Mouse (Mus musculus) mouse embryonic stem cell (cell line): Measurements from ENCODE around the gene Kdm5b.

Experiments
- in situ Hi-C, 2 experiments: fragments of 300-500 bp; cut with MboI; formaldehyde crosslinking; loops; 1 replicate in 1 of 2; 3 replicates in 1 of 2; pipeline ENCODE4 v1.14.3; 2019 to 2020; ENCODE audit warnings: low sequenced_read_pairs in 2 of 2, low pct_unique_long_range_greater_than_20kb in 1 of 2, mixed read lengths in 1 of 2; ENCODE audit not compliant: unreplicated experiment in 1 of 2

Kdm5b gene

DNA sequence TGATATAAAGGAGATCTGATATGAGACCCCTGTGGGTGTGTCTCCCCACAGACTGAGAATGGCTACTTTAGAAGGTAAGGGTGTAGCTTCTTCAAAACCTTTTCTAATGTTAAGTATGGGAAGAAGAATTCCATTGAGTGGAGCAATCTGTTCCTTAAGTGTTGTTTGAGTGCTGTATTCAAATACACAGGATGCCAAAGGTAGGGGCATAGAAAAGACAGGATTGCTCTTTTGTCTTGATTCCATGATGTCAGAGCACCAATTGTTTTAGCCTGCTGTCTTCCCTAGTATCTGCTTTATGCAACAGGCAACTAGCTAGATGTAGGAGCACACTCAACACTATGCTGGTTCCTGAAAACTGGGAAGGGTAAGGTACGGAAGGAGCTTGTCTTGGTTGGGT is 24.9 kb upstream of the Kdm5b start:
- in situ Hi-C loops = no loop called here

DNA sequence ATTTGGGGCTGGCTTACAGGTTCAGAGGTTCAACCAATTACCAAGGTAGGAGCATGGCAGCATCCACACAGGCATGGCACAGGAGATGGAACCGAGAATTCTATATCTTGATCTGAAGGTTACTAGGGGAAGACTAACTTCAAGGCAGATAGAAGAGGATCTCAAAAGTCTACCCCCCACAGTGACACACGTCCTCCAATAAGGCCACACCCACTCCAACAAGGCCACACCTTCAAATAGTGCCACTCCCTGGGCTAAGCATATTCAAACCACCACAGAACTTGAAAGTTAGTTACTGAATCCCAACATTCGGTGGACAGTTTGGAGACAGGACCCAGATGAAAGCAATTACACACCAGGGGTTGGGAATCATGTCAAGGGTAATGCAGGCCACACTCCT is 24.5 kb upstream of the Kdm5b start:
- in situ Hi-C loops = no loop called here

DNA sequence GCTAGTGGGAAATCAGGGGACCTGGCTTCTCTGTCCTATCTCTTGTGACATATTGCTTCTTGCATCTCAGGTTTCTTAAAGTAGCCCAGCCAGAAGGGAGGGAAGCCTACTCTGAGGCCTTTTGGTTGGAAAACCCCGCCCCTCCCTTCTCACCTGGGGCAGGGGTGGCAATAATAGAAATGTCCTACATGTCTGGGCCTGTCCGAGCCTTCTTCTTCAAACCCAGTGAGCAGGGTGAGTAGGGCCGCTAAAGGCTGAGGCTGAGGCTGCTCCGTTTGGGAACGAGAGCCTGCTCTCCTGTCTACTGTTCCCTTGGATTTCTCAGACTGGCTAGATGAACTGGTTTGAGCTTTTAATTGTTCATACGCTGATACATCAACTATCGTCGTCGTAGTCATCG is 19.4 kb upstream of the Kdm5b start:
- in situ Hi-C loops = no loop called here

DNA sequence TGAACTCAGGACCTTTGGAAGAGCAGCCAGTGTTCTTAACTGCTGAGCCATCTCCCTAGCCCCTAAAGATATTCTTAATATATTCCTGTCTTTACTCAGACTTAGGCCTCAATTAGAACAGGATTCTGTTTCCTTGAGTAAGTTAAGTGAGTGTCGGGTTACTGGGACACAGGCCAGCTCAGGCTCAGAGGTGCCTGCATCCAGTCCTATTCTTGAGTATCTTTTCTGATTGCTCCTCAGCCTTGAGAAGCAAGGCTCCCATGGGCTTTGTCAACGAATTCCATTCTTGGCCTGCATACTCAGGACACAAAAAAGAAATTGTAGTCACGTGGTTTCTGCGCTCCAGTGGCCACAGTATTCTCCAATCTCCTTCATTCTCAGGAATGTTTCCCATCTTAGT is 11.7 kb upstream of the Kdm5b start:
- in situ Hi-C loops = no loop called here

DNA sequence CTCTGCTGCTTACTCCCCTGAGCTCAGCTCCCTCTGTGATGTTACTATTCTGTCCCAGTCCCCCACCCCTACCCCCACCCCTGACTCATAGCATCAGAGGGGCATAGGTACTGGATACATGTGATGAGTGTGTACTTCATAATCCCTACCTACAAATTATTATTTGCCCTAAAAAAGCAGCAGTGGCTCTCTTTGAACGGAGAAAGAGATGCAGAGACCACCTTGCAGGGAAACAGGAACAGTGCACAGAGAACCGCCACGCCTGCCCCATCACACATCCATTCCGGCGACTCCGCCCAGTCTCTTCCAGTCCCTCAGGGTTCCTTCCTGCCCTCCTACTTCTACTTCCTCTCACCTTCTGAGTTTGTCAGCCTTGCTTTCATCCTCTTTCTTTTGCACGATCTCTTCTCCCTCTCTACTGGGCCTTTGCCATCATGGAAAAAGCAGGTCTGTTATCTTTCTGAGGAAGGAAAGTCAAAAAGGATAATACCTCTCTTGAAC is 10.3 kb upstream of the Kdm5b start, which contains the start of gene Mgat4e:
Gene Mgat4e, minus strand, starts transcription at position 51 of the 501 bp plus-strand sequence.
- in situ Hi-C loops = loop anchor here in 1 of 2 experiments (25.0 kb wide), 1 partner anchor 887 kb away; the partner anchor contains the start of genes Gm38394 and Zbed6

DNA sequence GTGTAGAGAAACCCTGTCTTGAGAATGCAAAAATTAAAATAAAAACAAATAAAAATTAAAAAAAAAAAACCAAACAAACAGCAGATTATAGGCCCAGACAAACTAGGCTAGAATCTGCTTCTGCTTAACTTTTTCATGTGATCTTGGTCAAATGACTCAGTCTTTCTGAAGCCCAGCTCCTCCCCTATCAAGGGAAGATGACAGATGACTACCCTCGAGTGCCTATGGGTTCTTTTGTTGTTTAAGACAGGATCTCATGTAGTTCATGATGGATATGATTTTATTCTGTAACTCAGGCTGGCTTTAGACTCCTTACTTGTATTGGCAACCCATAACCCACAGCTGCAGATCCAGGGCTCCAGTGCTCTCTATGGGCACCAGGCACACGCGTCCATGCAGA is 8.1 kb upstream of the Kdm5b start:
- in situ Hi-C loops = loop anchor here in 1 of 2 experiments (25.0 kb wide), 1 partner anchor 890 kb away; the partner anchor contains the start of genes Gm38394 and Zbed6

DNA sequence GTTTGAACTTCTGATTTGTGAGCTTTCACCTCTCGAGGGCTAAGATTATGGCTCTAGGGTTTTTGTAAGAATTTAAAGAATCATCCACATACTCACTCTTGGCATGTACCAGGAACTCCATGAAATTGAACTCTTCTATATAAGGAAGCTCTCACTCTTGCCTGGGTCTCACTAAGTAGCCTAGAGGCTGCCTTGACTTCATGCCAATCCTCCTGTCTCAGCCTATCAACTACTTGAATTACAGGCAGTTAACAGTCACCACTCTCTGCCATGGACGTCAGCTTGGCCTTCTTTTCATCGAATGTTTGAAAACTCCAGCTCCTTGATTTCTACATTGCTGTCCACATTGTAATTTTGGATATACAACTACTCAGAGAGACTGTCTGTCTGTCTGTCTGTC is 7.6 kb upstream of the Kdm5b start:
- in situ Hi-C loops = loop anchor here in 1 of 2 experiments (25.0 kb wide), 1 partner anchor 890 kb away; the partner anchor contains the start of genes Gm38394 and Zbed6

DNA sequence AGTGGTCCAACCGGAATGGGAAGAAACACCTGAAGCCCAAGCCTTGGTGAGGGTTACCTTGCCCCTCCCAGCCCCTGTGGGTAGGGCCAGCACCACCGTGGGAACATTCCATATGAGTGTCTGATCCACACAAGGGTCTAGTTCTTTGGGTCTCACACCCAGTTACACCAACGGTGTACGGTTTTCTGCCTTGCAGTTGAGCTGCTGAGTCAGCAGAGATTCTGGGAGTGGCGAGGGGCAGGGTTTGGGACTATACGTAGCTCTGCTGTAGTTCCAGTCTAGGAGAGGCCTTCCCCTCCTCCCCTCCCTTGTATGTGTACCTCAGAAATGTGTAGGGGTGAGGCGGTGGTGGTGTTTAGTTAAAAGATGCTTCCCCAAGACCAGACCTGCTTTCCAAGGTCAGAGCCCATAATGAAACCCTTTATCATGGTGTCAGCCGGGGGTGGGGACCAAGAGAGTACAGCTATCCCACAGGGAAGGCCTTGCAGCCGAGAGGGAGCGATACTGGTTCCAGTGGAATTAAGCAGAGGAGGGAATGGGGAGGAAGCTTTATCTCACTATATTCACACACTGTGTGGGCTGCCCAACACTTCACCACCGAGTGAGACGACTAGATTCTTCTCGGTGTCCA is 4.6 kb upstream of the Kdm5b start:
- in situ Hi-C loops = loop anchor here in 1 of 2 experiments (25.0 kb wide), 1 partner anchor 893 kb away; the partner anchor contains the start of genes Gm38394 and Zbed6

DNA sequence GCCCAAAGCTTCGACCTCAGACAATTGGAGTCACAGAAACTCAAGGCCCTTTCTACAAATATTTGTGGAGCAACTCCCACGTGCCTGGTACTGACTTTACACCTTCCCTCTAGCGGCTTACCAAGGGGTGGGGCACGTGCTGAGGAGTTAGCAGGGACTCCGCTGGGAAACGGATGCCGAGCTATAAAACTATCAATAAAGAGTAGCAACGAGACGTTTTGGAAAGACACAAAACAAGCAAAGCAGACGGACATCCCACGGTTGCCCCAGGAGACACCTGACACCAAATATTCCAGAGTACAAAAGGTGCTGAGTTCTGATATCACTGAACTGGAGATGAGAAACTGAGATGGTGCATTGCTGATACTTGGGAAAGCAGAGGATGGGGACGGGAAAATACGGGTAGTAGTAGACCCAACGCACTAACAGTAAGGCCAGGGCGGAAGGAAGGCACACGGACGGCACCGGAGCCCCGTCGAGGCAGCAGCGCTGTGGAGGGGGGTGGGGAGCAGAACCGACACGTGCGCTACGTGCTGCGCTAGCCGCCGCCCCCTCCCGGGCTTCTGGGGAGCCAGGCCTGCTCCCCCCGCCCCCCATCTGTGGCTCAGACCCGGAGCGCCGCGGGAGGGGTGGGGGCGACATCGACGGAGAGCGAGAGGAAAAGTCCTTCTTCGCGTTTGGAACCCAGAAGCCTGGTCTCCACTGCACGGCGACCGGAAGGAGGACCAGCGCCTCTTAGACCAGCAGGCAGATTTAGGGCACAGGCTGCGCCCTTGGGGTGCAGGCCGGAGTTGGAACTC is 3.9 kb upstream of the Kdm5b start:
- in situ Hi-C loops = loop anchor here in 1 of 2 experiments (25.0 kb wide), 1 partner anchor 894 kb away; the partner anchor contains the start of genes Gm38394 and Zbed6

DNA sequence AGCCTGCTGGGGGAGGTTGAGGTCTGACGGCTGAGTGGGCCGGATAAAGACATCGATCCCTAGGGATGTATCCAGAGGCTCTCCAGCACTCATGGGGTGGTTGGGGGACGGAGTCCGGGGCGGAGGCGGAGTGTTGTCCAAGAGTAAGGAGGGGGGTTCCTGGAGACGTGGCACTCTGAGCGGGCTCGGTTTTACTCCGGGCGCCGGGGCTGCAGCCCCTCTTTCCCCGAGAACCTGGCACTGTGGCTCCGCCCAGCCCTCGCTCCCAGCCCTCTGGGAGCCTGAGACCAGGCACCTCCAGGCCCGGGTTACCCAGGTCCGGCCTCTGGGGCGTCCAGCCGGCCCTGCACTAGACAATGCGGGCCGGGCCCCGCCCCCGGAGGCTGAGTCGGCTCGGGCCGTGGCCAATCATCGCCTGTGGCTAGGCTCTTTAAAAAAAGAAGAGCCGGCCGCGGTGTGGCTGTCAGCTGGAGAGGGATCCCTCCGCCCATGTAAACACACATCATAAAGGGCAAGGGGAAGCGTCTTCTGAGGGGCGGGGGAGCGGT is 3.2 kb upstream of the Kdm5b start:
- in situ Hi-C loops = loop anchor here in 1 of 2 experiments (25.0 kb wide), 1 partner anchor 894 kb away; the partner anchor contains the start of genes Gm38394 and Zbed6

DNA sequence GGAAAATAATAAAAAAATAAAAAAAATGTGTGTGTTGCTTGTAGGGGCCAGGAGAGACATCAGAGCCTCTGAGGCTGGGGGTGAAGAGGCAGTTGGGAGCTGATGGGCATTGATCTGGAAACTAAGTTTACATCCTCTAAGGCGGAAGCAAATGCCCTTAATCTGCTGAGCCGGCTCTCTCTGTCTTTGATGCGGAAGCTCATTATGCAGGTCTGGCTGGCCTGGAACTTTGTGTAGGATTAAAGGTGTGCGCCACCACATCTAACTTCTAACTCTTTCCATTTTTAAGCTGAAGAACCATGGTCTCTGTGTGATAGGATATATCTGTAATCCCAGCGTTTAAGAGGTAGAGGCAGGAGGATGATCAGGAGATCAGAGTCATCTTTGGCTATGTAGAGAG is 1.5 kb upstream of the Kdm5b start:
- in situ Hi-C loops = loop anchor here in 1 of 2 experiments (25.0 kb wide), 1 partner anchor 896 kb away; the partner anchor contains the start of genes Gm38394 and Zbed6

DNA sequence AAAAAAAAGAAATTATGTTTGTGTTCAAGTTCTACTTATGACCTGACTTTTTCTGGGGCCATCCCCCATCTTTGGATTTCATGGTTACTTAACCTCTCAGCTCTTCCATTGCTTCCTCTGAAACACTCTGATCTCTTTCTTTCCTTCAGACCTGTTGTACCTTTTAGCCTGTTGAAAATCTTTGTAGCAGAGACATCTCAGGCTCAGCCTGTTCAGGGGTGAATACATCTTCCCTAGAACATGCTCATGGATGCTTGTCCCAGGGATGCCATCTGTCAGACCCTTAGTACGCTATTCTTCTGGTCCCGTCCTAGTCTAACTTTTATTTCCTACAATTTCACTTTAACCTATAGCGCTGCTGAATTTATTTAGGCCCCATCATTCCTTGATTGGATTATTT is 745 bp upstream of the Kdm5b start:
- in situ Hi-C loops = loop anchor here in 1 of 2 experiments (25.0 kb wide), 1 partner anchor 897 kb away; the partner anchor contains the start of genes Gm38394 and Zbed6

DNA sequence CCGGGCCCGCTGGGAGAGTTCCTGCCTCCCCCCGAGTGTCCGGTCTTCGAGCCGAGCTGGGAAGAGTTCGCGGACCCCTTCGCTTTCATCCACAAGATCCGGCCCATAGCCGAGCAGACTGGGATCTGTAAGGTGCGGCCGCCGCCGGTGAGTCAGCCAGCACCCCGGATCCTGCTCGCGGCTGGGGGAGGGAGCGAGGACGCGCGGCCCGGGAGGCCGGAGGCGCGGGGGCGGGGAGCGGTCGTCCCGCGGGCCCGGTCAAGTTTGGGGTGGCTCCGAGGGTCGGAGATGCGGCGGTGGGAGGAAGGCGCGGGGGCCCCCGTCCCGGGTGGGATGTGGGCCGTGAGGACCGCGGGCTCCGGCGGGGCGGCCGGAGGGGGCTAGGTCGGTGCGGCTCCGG is 425 bp downstream of the Kdm5b start:
- in situ Hi-C loops = loop anchor here in 1 of 2 experiments (25.0 kb wide), 1 partner anchor 898 kb away; the partner anchor contains the start of genes Gm38394 and Zbed6

DNA sequence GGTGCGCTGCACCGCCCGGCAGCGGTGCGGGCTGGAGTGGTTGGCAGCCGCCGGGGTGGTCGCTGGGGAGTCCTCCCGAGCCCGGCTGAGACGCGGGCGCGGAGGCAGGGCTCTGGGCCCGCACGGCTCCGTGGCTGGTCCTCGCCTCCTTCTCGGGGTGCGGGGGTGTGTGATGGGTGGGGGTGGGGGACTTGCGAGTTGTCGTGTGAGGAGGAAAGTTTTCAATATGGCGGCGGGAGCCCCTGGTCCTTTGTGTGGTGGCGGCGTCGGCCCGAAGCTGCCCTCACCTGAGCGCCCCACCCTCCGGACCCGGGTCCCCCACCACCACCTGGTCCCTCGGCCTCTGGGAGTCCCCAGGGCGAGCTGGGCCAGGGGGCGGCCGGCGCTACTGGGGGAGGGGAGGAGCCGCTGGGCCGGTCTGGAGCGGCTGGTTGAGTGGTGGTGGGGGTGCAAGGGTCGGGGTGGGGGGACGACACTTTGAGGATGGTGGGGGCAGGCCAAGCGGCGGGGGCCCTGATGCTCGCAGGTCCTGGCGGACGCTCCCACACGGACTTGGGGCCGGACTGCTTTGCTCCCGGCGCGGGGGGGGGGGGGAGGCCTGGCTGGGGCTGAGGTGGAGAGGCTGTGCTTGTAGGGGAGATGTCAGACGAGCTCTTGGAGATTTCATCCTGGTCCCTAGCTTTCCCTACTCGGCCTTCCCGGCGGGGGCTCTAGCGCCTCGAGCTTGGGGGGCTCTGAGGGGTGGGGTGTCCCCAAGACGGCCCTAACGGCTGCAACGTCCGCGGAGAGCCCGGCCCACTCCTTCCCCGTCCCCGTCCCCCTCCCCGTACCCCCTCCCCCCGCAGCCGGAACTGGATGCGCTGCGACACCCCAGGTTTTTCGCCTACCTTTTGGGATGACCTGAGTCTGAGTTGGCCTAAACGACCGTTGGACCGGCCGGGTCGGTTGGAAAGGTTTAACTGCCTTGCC is 1.1 kb downstream of the Kdm5b start:
- in situ Hi-C loops = loop anchor here in 1 of 2 experiments (25.0 kb wide), 1 partner anchor 899 kb away; the partner anchor contains the start of genes Gm38394 and Zbed6

DNA sequence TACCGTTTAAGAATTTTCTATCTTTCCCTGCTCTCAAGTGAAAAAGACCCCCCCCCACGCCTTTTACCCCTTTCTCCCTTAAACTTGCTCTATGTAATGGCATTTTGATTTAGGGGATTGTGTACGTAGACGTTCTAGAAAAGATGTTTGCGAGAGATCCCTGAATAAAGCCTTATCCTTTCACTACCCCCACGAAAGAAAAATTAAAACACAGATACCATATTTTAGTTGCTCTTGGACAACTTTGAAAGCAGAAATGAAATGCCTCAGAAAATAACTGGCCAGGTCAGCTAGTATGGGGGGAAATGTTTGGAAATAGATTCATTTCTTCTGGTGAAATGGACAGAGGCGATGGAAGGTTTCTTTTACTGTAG is 1.8 kb downstream of the Kdm5b start:
- in situ Hi-C loops = loop anchor here in 1 of 2 experiments (25.0 kb wide), 1 partner anchor 899 kb away; the partner anchor contains the start of genes Gm38394 and Zbed6

DNA sequence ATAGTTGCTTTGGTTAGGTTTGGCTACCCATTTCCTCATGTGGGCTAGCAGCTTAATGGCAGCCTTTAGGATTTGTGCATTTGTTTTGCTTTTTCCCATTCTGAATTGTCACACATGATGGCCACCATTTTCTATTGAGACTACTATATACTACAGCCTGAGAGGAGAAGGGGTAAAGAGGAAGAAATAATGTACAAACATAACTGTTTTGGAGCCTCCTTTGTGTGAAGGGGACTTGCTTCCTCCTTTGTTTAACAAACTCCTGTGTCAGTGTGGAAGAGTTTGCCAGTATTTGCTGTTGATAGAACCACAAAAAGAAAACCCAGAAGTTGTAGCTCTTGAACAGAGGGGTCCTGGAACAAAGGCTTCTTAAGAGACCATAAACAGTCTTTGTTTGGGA is 2.5 kb downstream of the Kdm5b start:
- in situ Hi-C loops = loop anchor here in 1 of 2 experiments (25.0 kb wide), 1 partner anchor 900 kb away; the partner anchor contains the start of genes Gm38394 and Zbed6

DNA sequence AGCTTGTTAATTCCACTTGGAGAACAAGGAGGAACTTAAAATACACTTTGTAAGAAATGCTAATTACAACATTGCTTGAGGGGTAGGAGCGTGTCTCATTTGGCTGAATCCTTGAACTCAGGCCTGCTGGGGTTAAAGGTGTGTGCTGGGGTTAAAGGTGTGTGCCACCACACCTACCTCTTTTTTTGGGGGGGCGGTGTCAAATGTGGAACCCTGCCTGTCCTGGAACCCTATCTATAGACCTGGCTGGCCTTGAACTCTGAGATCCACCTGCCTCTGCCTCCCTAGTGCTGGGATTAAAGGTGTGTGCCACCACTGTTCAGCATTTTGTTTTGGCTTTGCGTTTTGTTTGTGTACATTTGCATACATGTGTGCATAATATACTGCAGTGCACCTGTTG is 3.8 kb downstream of the Kdm5b start:
- in situ Hi-C loops = loop anchor here in 1 of 2 experiments (25.0 kb wide), 1 partner anchor 901 kb away; the partner anchor contains the start of genes Gm38394 and Zbed6
